Mouse (Mus musculus) embryonic facial prominence, embryonic 14.5 days (tissue): Measurements from ENCODE around the gene Psg25. TPM values are rescaled to one million over a fixed set of nuclear protein-coding genes. Genes with fewer than 3 reads are reported as not detected.

ENCODE experiments used
- ATAC-seq: fragments of 200-750 bp; cut with Nextera tagmentation; 2 replicates; pipeline ENCODE4 v1.8.0; 2017; ENCODE audit warnings: low read depth, moderate number of reproducible peaks, moderate TSS enrichment
- DNase-seq: peaks from one replicate; pipeline ENCODE4 v3.0.0-alpha.2; 2015; ENCODE audit warnings: low spot score
- H3K27ac ChIP-seq: fragments of 300-500 bp; sonication (generic); replicated peaks from 2 replicates; pipeline ENCODE4 v1.5.1; 2014; ENCODE audit warnings: low read depth, mild to moderate bottlenecking, low read length, moderate library complexity
- H3K27me3 ChIP-seq: fragments of 300-500 bp; sonication (generic); replicated peaks from 2 replicates; pipeline ENCODE4 v1.6.1; 2014; ENCODE audit warnings: low read length; ENCODE audit not compliant: control insufficient read depth, insufficient read depth
- H3K36me3 ChIP-seq: fragments of 300-500 bp; sonication (generic); 2 replicates; pipeline ENCODE4 v1.6.1; 2014; ENCODE audit warnings: low read length, mixed read lengths; ENCODE audit not compliant: control insufficient read depth, insufficient read depth
- H3K4me1 ChIP-seq: fragments of 300-500 bp; sonication (generic); 2 replicates; pipeline ENCODE4 v1.6.1; 2014; ENCODE audit warnings: antibody characterized with exemption, low read length; ENCODE audit not compliant: control insufficient read depth, insufficient read depth
- H3K4me2 ChIP-seq: fragments of 300-500 bp; sonication (generic); 2 replicates; pipeline ENCODE4 v1.6.1; 2014; ENCODE audit warnings: low read depth, mild to moderate bottlenecking, low read length, moderate library complexity, mixed read lengths
- H3K4me3 ChIP-seq: fragments of 300-500 bp; sonication (generic); 2 replicates; pipeline ENCODE4 v1.5.1; 2014; ENCODE audit warnings: low read depth, mild to moderate bottlenecking, low read length
- H3K9ac ChIP-seq: fragments of 300-500 bp; sonication (generic); 2 replicates; pipeline ENCODE4 v1.6.1; 2014; ENCODE audit warnings: low read depth, mild to moderate bottlenecking, low read length, moderate library complexity, mixed read lengths
- H3K9me3 ChIP-seq: fragments of 300-500 bp; sonication (generic); 2 replicates; pipeline ENCODE4 v1.6.1; 2016; ENCODE audit warnings: low read length; ENCODE audit not compliant: control insufficient read depth
- WGBS: fragments of 180-500 bp; shearing (Covaris S2); extraction: QIAGEN DNeasy Blood & Tissue Kit; methylation state at CpG from one replicate; pipeline ENCODE4 v1.1.7; 2014; 5-methylcytosine and 5-hydroxymethylcytosine counted together
- polyA plus RNA-seq: library from polyadenylated mRNA; unstranded; fragments of >200 nt; fragmentation: Nextera tagmentation; extraction: Ambion mirVana; gene quantifications from 2 replicates; pipeline ENCODE4 v1.2.1, GENCODE M21; 2014

The Psg25 gene
- polyA plus RNA-seq, 1 experiment from 2014 or later, result not detected

- WGBS, result 75% methylated on average over 1 of the region's 1 CpGs
- no peaks in the 10 kb centered on the region for H3K4me1 ChIP-seq
- H3K27me3 ChIP-seq, result no peaks in the 10 kb centered on the region
- H3K36me3 ChIP-seq, result no peaks in the 10 kb centered on the region
- no peak for DNase-seq
- H3K27ac ChIP-seq, result no peak within 1 kb of the TSS
- no peaks in the 10 kb centered on the region for H3K9me3 ChIP-seq
- H3K4me2 ChIP-seq, result no peak within 1 kb of the TSS
- no peak for ATAC-seq
- no peak within 1 kb of the TSS for H3K9ac ChIP-seq
- H3K4me3 ChIP-seq, result no peak within 1 kb of the TSS
These were observed 48.0 kb downstream of the Psg25 start, which contains the start of gene Psg26 for GRCm38 (mm10) chr7:18484077-18484476. Psg26 (minus strand) TSS chr7:18484177.

Other genes with a start within 250 kb of the Psg25 start
- not detected in 2 replicates for gene Psg18, start 177.3 kb downstream of the Psg25 start, polyA plus RNA-seq
- not detected in 2 replicates for gene Psg28, start 100.2 kb downstream of the Psg25 start, polyA plus RNA-seq
- gene Psg26, start 48.1 kb downstream of the Psg25 start, polyA plus RNA-seq, result not detected in 2 replicates
- gene Psg27, start 35.0 kb upstream of the Psg25 start, polyA plus RNA-seq, result not detected in 2 replicates
- gene Psg23, start 84.2 kb upstream of the Psg25 start, polyA plus RNA-seq, result not detected in 2 replicates
- not detected in 2 replicates for gene Psg21, start 124.5 kb upstream of the Psg25 start, polyA plus RNA-seq
- gene Psg20, start 153.9 kb upstream of the Psg25 start, polyA plus RNA-seq, result not detected in 2 replicates
- not detected in 2 replicates for gene Psg22, start 185.8 kb upstream of the Psg25 start, polyA plus RNA-seq